ENCODE assay signal across 8 mouse cellular contexts in the genomic region with DNA sequence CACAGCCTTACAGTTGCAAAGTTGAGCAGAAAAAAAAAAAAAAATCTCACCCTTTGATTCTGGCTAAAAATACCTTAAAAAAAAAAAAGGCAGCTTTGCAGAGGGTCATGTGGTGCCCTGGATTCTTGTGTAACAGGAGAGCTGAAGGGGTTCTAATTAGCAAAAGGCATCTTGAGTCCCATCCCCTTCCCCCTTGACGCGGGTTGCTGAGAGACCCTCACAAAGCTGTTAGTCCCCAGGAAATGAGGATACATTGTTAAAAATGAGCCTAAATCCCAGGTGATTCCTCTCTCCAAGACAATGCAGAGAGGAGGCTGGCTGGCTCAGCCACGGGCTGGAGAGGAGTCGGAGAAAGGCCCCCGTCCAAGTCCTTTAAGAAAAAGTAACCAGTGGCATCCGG. TPM values are rescaled to one million over a fixed set of nuclear protein-coding genes. Genes with fewer than 3 reads are reported as not detected.
DNase-seq lines count a peak whose midpoint lies in the region; ATAC-seq lines count a peak whose summit lies in the region.
"Had no signal": no experiment of that assay in that cellular context is flagged by ENCODE, and none has a peak within 500 bp of the region (broad histone marks: within the 10 kb centered on the region; RNA-seq: fewer than 3 reads in every experiment).

No protein-coding gene starts in this region.

- no peak overlapping the region for H3K9ac ChIP-seq in limb, embryonic 12.5 days (replicated peaks)
- H3K9ac ChIP-seq: liver, embryonic 14.5 days had no signal

- H3K4me2 ChIP-seq in limb, embryonic 12.5 days, result peak overlapping the region; percentile 60; the same call in 1 of the 2 replicates

- WGBS in forebrain, embryonic 10.5 days, result 21% methylated on average over 6 of the region's 6 CpGs
- 27% methylated on average over 6 of the region's 6 CpGs for WGBS in limb, embryonic 12.5 days

- H3K27me3 ChIP-seq in forebrain, embryonic 10.5 days (ENCODE audit: poor library complexity, severe bottlenecking), result peaks cover 11% of the 10 kb centered on the region; the same call in 1 of the 2 replicates
- no peaks in the 10 kb centered on the region for H3K27me3 ChIP-seq in limb, embryonic 12.5 days

- ATAC-seq in limb, embryonic 12.5 days (ENCODE audit: insufficient number of reproducible peaks, insufficient read depth, low FRiP score, low TSS enrichment, low read depth), result no peak

- H3K4me1 ChIP-seq in forebrain, embryonic 10.5 days, result peaks cover 46% of the 10 kb centered on the region
- peaks cover 29% of the 10 kb centered on the region for H3K4me1 ChIP-seq in limb, embryonic 12.5 days (replicated peaks)

- no peaks in the 10 kb centered on the region for H3K36me3 ChIP-seq in forebrain, embryonic 10.5 days (replicated peaks)
- no peaks in the 10 kb centered on the region for H3K36me3 ChIP-seq in limb, embryonic 12.5 days

- DNase-seq in retina, embryonic 14.5 days (ENCODE audit: low spot score), result peak; percentile 30
- DNase-seq in retina, postnatal 1 day, result no peak
- DNase-seq in forebrain, embryonic 10.5 days (ENCODE audit: extremely low spot score, low spot score), result peak; percentile 26
- DNase-seq in T-cell, adult 2 months (ENCODE audit: low spot score), result no peak
- DNase-seq in adrenal gland, postnatal 36 days, result no peak
- DNase-seq in urinary bladder, adult 18-20 months (ENCODE audit: low spot score in 2 of 2), result no peak

- peak overlapping the region; percentile 95 for H3K27ac ChIP-seq in forebrain, embryonic 10.5 days
- peak overlapping the region; percentile 78; the same call in 1 of the 2 replicates for H3K27ac ChIP-seq in limb, embryonic 12.5 days
- H3K27ac ChIP-seq: liver, embryonic 14.5 days had no signal

- H3K9me3 ChIP-seq in forebrain, embryonic 10.5 days, result no peaks in the 10 kb centered on the region; the same call in 1 of the 2 replicates
- no peaks in the 10 kb centered on the region; the same call in 1 of the 2 replicates for H3K9me3 ChIP-seq in limb, embryonic 12.5 days

- peak overlapping the region; percentile 51; the same call in 1 of the 2 replicates for H3K4me3 ChIP-seq in forebrain, embryonic 10.5 days
- no peak overlapping the region for H3K4me3 ChIP-seq in limb, embryonic 12.5 days (replicated peaks)

RNA-seq across cellular contexts. Expression of a gene that starts 36.6 kb away (rescaled TPM):
- 136 and 164 TPM in 2 replicates for polyA plus RNA-seq in forebrain, embryonic 10.5 days (2016; fragmentation: Nextera tagmentation; extraction: Ambion mirVana)
- 115 and 129 TPM in 2 replicates for polyA plus RNA-seq in limb, embryonic 12.5 days (2016; fragmentation: Nextera tagmentation; extraction: Ambion mirVana)
- total RNA-seq in adrenal gland, postnatal 36 days (2021), result 10 to 100 TPM in 1 of 2 experiments, 1 to 10 TPM in 1; 4.9 to 12.4 TPM

Comparison
In these comparisons a context has a peak if more than half of its experiments do, and no peak if none do; other contexts are left out.
1. DNase-seq: peak in retina, embryonic 14.5 days (single experiment) and forebrain, embryonic 10.5 days (single experiment); none in retina, postnatal 1 day (single experiment), T-cell, adult 2 months (single experiment), adrenal gland, postnatal 36 days (0 of 2) and urinary bladder, adult 18-20 months (0 of 2).